Mouse (Mus musculus): Measurements from ENCODE around the gene Wdfy3. TPM values are rescaled to one million over a fixed set of nuclear protein-coding genes. Genes with fewer than 3 reads are reported as not detected.

Wdfy3 gene
- total RNA-seq, 1 experiment = 25.3 TPM

- Histone ChIP-seq H3K9me3 (ENCODE audit: control insufficient read depth, insufficient read depth, low read depth, low read length) (no peaks in the 10 kb centered on the region), H3K27ac (ENCODE audit: insufficient read depth, low read depth, low read length, poor library complexity, severe bottlenecking) (no peak overlapping the region), H3K9ac (ENCODE audit: insufficient read depth, low read depth, low read length, poor library complexity, severe bottlenecking) (no peak overlapping the region), H3K4me1 (ENCODE audit: control insufficient read depth in 2 of 2, insufficient read depth in 2 of 2, low read length in 2 of 2, poor library complexity in 1 of 2) (peaks cover 0 to 3% of the 10 kb centered on the region in 2 experiments; a peak in 1 of 4 replicates), H3K4me3 (ENCODE audit: insufficient read depth in 1 of 2, low read depth in 1 of 2, low read length in 2 of 2, poor library complexity in 1 of 2, severe bottlenecking in 1 of 2) (no peak overlapping the region), H3K36me3 (ENCODE audit: control insufficient read depth, insufficient read depth, low read length, poor library complexity, severe bottlenecking) (peaks cover 22% of the 10 kb centered on the region)
- DNase-seq (ENCODE audit: low read depth, low spot score) = no peak
- no peak for TF ChIP-seq ZC3H11A (IDR thresholded peaks at IDR 0.05; ENCODE audit: borderline replicate concordance, low read depth, low read length)
- no peak for TF ChIP-seq CHD2 (IDR thresholded peaks at IDR 0.05; ENCODE audit: low read depth, low read length)
- no peak for TF ChIP-seq ZNF384 (IDR thresholded peaks at IDR 0.05; ENCODE audit: low read depth, low read length)
- TF ChIP-seq HCFC1 (IDR thresholded peaks at IDR 0.05; ENCODE audit: borderline replicate concordance, insufficient read depth, low read length) = no peak
- no peak for TF ChIP-seq MAFK (IDR thresholded peaks at IDR 0.05; ENCODE audit: insufficient read depth, low read depth, low read length)
- in situ Hi-C loops (cut with MboI; ENCODE audit: low sequenced_read_pairs in 2 of 2, unreplicated experiment in 2 of 2) = no loop called here
Measured at GRCm38 (mm10) chr5:101945731-101946130, 124.0 kb downstream of the Wdfy3 start.

DNA sequence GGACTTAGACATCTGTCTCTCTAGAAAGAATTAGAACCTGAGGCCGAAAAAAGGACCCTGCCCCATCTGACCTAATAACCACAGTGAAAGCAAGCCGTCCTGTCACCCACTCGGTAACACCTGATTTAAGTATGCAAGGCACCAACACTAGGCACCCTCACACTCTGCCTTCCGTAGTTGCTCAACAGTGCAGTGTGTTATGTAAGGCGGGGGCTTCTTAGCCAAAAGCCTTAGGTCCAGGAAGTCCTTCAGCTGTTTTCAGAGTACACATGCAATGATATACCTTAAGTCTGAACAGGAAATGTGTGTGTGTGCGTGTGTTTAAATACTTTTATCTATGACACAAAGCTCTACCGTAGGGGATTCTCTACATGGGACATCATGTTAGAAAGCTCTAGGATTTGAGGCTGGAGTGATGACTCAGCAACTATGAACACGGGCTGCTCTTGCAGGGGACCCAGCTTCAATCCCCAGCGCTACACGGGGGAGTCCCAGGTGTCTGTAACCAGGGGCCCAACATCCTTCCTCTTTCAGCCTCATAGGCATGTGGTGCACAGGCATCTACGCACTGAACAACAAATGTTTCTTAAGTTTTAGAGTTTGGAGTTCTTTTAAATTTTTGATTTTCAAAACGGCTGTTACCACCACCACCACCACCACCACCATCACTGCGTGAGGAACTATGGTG is 131.7 kb downstream of the Wdfy3 start:
- in situ Hi-C loops (cut with MboI; ENCODE audit: low sequenced_read_pairs in 2 of 2, unreplicated experiment in 2 of 2) = no loop called here

DNA sequence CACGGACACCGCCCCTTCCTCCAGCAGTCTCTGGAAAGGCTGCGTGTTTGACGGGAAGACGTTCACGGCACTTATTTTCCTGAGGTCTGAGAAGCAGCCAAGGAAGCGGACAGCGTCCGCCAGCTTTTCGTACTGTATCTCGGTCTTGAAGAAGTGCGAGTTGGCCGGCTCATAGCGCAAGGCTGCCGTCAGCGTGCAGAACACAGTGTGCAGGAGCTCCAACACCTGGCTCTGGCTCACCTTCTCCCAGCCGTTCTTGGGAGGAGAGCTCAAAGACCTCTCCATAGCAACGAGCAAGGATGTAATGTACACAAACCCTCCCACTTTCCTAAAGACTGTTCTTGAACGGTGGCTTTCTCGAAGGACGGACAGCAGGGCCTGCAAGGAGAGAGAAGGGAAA is 132.4 kb downstream of the Wdfy3 start:
- Histone ChIP-seq H3K4me3 (ENCODE audit: insufficient read depth in 1 of 2, low read depth in 1 of 2, low read length in 2 of 2, poor library complexity in 1 of 2, severe bottlenecking in 1 of 2) (peak overlapping the region; percentile 13 to 29; a peak in 3 of 4 replicates), H3K4me1 (ENCODE audit: control insufficient read depth in 2 of 2, insufficient read depth in 2 of 2, low read length in 2 of 2, poor library complexity in 1 of 2) (no peaks in the 10 kb centered on the region), H3K9ac (ENCODE audit: insufficient read depth, low read depth, low read length, poor library complexity, severe bottlenecking) (no peak overlapping the region), H3K27ac (ENCODE audit: insufficient read depth, low read depth, low read length, poor library complexity, severe bottlenecking) (no peak overlapping the region), H3K9me3 (ENCODE audit: control insufficient read depth, insufficient read depth, low read depth, low read length) (no peaks in the 10 kb centered on the region), H3K36me3 (ENCODE audit: control insufficient read depth, insufficient read depth, low read length, poor library complexity, severe bottlenecking) (peaks cover 23% of the 10 kb centered on the region)
- no peak for DNase-seq (ENCODE audit: low read depth, low spot score)
- in situ Hi-C loops (cut with MboI; ENCODE audit: low sequenced_read_pairs in 2 of 2, unreplicated experiment in 2 of 2) = no loop called here
- TF ChIP-seq MAFK (IDR thresholded peaks at IDR 0.05; ENCODE audit: insufficient read depth, low read depth, low read length) = no peak
- TF ChIP-seq CHD2 (IDR thresholded peaks at IDR 0.05; ENCODE audit: low read depth, low read length) = no peak
- no peak for TF ChIP-seq ZNF384 (IDR thresholded peaks at IDR 0.05; ENCODE audit: low read depth, low read length)
- no peak for TF ChIP-seq HCFC1 (IDR thresholded peaks at IDR 0.05; ENCODE audit: borderline replicate concordance, insufficient read depth, low read length)
- no peak for TF ChIP-seq ZC3H11A (IDR thresholded peaks at IDR 0.05; ENCODE audit: borderline replicate concordance, low read depth, low read length)

More for the DNA sequence above, 131.7 kb downstream of the Wdfy3 start:
- Histone ChIP-seq H3K9ac (ENCODE audit: insufficient read depth, low read depth, low read length, poor library complexity, severe bottlenecking) (no peak overlapping the region), H3K27ac (ENCODE audit: insufficient read depth, low read depth, low read length, poor library complexity, severe bottlenecking) (no peak overlapping the region), H3K4me3 (ENCODE audit: insufficient read depth in 1 of 2, low read depth in 1 of 2, low read length in 2 of 2, poor library complexity in 1 of 2, severe bottlenecking in 1 of 2) (no peak overlapping the region), H3K4me1 (ENCODE audit: control insufficient read depth in 2 of 2, insufficient read depth in 2 of 2, low read length in 2 of 2, poor library complexity in 1 of 2) (no peaks in the 10 kb centered on the region), H3K36me3 (ENCODE audit: control insufficient read depth, insufficient read depth, low read length, poor library complexity, severe bottlenecking) (peaks cover 25% of the 10 kb centered on the region), H3K9me3 (ENCODE audit: control insufficient read depth, insufficient read depth, low read depth, low read length) (no peaks in the 10 kb centered on the region)
- DNase-seq (ENCODE audit: low read depth, low spot score) = no peak
- TF ChIP-seq MAFK (IDR thresholded peaks at IDR 0.05; ENCODE audit: insufficient read depth, low read depth, low read length) (peak; percentile 80), ZNF384 (IDR thresholded peaks at IDR 0.05; ENCODE audit: low read depth, low read length) (no peak)

DNA sequence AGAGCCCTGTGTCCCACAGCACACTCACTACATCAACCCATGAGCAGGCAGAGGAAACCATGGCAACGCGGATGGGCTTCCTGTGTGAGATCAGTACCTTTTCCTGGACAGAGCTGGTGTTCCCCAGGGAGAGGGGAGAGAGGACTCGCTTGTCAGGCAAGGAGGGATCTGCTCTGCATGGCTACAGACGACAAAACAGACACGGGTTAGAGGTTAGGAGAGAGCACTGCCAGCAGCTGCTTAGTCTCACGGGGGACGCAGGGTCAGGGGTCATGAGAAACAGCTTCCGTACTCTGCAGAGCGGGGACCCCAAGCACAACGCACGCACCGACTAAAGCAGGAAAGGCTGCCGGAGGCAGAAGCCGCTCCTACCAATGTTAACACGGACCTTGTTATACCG is 133.8 kb downstream of the Wdfy3 start:
- H3K36me3 ChIP-seq (ENCODE audit: control insufficient read depth, insufficient read depth, low read length, poor library complexity, severe bottlenecking) = peaks cover 19% of the 10 kb centered on the region
- in situ Hi-C loops (cut with MboI; ENCODE audit: low sequenced_read_pairs in 2 of 2, unreplicated experiment in 2 of 2) = no loop called here
- no peaks in the 10 kb centered on the region for H3K9me3 ChIP-seq (ENCODE audit: control insufficient read depth, insufficient read depth, low read depth, low read length)
- no peaks in the 10 kb centered on the region for H3K4me1 ChIP-seq (ENCODE audit: control insufficient read depth in 2 of 2, insufficient read depth in 2 of 2, low read length in 2 of 2, poor library complexity in 1 of 2)
- no peak for DNase-seq (ENCODE audit: low read depth, low spot score)
- H3K9ac ChIP-seq (ENCODE audit: insufficient read depth, low read depth, low read length, poor library complexity, severe bottlenecking) = no peak overlapping the region
- no peak overlapping the region for H3K27ac ChIP-seq (ENCODE audit: insufficient read depth, low read depth, low read length, poor library complexity, severe bottlenecking)
- TF ChIP-seq CHD2 (IDR thresholded peaks at IDR 0.05; ENCODE audit: low read depth, low read length) (no peak), HCFC1 (IDR thresholded peaks at IDR 0.05; ENCODE audit: borderline replicate concordance, insufficient read depth, low read length) (no peak), MAFK (IDR thresholded peaks at IDR 0.05; ENCODE audit: insufficient read depth, low read depth, low read length) (no peak), ZNF384 (IDR thresholded peaks at IDR 0.05; ENCODE audit: low read depth, low read length) (no peak), ZC3H11A (IDR thresholded peaks at IDR 0.05; ENCODE audit: borderline replicate concordance, low read depth, low read length) (no peak)
- H3K4me3 ChIP-seq (ENCODE audit: insufficient read depth in 1 of 2, low read depth in 1 of 2, low read length in 2 of 2, poor library complexity in 1 of 2, severe bottlenecking in 1 of 2) = no peak overlapping the region
